Mouse (Mus musculus): ENCODE data around the gene Gns. TPM values are rescaled to one million over a fixed set of nuclear protein-coding genes. Genes with fewer than 3 reads are reported as not detected.

Gene Gns
- polyA plus RNA-seq, 1 experiment from 2014 or later = 35.6 TPM

DNA sequence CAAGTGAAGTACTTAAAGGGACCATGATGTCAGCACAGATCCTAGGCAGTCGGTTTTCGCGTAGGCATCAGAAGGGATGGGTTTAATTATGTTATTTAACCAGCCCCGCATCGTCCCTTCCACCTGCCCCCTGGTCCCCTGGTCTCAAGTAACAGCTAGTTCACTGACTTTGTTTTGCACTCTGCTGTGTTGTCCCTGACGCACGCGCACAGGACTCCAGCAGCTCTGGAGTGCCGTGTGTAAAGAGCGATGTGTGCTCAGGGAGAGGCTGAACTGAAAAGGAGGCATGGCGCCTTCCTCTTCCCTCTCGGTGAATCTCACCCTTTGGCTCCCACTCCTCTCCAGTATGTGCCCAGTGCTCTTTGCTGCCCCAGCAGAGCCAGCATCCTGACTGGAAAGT, 9.1 kb downstream of the Gns start:
- Histone ChIP-seq H3K27ac (no peak overlapping the region), H3K9me3 (replicated peaks) (no peaks in the 10 kb centered on the region), H3K4me1 (peaks cover 8% of the 10 kb centered on the region), H3K27me3 (ENCODE audit: low read depth, poor library complexity, severe bottlenecking) (no peaks in the 10 kb centered on the region), H3K4me3 (no peak overlapping the region), H3K36me3 (peaks cover 91% of the 10 kb centered on the region)
- no peak for DNase-seq (ENCODE audit: low spot score)
- 68% methylated on average over 12 of the region's 12 CpGs for WGBS

- no peaks in the 10 kb centered on the region for H3K9me3 ChIP-seq (replicated peaks)
- H3K27ac ChIP-seq = no peak overlapping the region
- H3K27me3 ChIP-seq (ENCODE audit: low read depth, poor library complexity, severe bottlenecking) = no peaks in the 10 kb centered on the region
- H3K4me3 ChIP-seq = no peak overlapping the region
- H3K4me1 ChIP-seq = peaks cover 8% of the 10 kb centered on the region
- no peak for DNase-seq (ENCODE audit: low spot score)
- WGBS = 89% methylated on average over 17 of the region's 17 CpGs
- H3K36me3 ChIP-seq = peaks cover 91% of the 10 kb centered on the region
These were observed 10.1 kb downstream of the Gns start for GRCm38 (mm10) chr10:121374693-121375620.

DNA sequence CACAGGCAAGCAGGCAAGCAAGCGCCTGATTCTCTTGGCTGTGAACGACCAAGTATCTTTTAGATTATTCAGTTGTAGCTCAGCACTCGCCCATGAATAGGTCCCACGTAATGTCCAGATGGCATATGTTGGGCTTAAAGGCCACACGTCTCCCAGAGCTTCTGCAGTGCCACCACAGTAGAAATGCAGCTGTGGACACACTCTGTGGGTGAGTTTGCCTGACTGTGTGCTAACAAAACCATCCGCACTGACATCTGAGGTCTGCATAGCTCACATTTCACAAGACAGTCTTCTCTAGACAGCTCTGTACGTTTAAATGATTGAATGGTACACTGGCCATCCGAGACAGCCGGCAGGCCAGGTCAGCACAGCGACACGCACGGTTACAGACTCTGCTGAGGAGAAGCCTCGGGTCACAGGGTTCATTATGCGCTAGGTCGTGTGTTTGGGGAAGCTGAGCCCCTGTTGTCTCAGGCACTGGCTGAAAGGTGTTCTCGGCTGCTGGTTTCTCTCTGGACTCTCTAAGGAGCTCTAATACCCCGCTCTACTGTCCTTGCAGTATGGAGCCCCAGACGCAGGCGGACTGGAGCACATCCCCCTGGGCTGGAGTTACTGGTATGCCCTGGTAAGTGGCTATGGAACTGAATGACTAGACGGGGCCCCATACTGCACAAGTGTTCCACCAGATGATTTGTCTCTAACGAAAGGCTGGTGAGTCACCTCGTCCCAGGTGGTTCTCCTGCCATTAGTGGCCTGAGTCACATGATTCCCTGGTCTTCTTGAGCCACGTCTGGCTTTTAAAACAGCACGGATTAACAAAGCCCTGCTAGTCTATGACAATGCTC, 11.0 kb downstream of the Gns start:
- no peaks in the 10 kb centered on the region for H3K9me3 ChIP-seq (replicated peaks)
- DNase-seq (ENCODE audit: low spot score) = no peak
- 81% methylated on average over 24 of the region's 24 CpGs for WGBS
- H3K27ac ChIP-seq = no peak overlapping the region
- no peak overlapping the region for H3K4me3 ChIP-seq
- no peaks in the 10 kb centered on the region for H3K27me3 ChIP-seq (ENCODE audit: low read depth, poor library complexity, severe bottlenecking)
- peaks cover 91% of the 10 kb centered on the region for H3K36me3 ChIP-seq
- peaks cover 8% of the 10 kb centered on the region for H3K4me1 ChIP-seq

DNA sequence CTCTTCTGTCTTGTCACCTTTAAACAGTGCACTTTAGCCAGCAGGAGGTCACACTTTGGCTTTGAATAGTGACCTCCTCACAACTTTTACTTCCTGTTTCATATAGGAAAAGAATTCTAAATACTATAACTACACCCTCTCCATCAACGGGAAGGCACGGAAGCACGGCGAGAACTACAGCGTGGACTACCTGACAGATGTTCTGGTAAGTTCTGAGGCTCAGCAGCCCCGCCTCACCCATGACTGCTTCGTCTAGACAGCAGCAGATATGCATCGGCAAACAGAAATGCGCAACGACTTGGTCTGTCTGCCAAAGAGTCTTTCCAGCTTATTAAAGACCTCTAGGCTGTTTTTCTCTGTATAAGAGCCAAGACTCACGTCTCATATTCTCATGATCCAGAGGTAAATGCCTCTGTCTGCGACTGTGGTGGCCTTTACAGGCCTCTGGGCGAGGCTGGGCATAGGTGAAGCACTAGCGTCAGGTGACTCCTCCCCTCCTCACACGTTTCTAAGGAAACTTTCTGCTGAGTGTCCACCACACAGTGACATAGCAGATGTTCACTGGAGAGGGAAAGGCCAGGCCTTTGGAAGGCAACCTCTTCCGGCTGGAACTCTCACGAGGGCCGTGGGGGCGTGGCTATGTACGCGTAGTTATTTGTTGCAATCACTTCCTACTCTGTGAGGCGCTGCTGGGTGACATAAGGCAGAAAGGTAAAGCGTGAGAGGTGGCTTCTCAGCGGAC, 11.8 kb downstream of the Gns start:
- Histone ChIP-seq H3K4me3 (no peak overlapping the region), H3K27ac (no peak overlapping the region), H3K9me3 (replicated peaks) (no peaks in the 10 kb centered on the region), H3K4me1 (peaks cover 8% of the 10 kb centered on the region), H3K36me3 (peaks cover 92% of the 10 kb centered on the region), H3K27me3 (ENCODE audit: low read depth, poor library complexity, severe bottlenecking) (no peaks in the 10 kb centered on the region)
- no peak for DNase-seq (ENCODE audit: low spot score)
- 94% methylated on average over 24 of the region's 24 CpGs for WGBS

DNA sequence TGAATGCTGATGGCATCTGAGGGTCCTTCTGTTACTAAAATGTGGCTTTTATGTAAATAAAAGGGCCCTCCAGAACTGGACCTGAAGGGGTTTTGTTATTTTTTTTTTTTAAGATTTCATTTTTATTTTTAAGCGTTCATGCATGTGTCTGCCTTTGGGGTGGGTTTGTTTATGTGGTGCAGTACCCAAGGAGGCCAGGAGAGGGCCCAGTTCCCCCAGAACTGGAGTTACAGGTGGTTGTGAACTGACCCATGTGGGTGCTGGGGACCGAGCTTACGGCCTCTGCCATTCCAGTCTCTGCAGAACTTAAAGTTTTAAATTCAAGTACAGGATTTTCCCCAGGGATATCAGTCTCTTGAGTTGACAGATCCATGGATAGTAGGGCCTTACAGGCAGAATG, 14.5 kb downstream of the Gns start:
- 96% methylated on average over 3 of the region's 3 CpGs for WGBS
- no peak for DNase-seq (ENCODE audit: low spot score)
- Histone ChIP-seq H3K4me1 (0 out of 2 replicates have a peak, but pooled peaks cover under 1% of the 10 kb centered on the region), H3K27ac (no peak overlapping the region), H3K9me3 (replicated peaks) (no peaks in the 10 kb centered on the region), H3K4me3 (no peak overlapping the region), H3K36me3 (peaks cover 98% of the 10 kb centered on the region), H3K27me3 (ENCODE audit: low read depth, poor library complexity, severe bottlenecking) (no peaks in the 10 kb centered on the region)

DNA sequence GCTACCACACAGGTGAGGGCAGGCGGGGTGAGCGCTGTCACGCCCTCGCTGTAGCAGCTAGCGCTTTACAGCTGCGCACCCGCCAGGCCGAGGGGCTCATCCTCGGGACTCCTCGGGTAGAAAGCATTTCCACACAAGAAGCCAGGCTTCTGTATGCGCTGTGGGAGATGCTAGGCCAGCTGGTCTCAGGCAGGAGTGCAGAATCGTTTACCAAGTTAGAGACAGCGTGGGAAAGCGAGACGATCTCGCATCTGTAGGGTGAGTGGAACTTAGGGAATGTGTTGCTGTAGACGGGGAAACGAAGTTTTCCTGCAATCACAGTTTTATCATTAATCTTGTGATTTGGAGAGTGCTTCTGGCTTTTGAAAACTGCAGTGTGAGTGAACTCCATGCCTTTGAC, 16.4 kb downstream of the Gns start:
- Histone ChIP-seq H3K27me3 (ENCODE audit: low read depth, poor library complexity, severe bottlenecking) (no peaks in the 10 kb centered on the region), H3K27ac (no peak overlapping the region), H3K4me3 (no peak overlapping the region), H3K4me1 (peaks cover 1% of the 10 kb centered on the region), H3K36me3 (peaks cover 99% of the 10 kb centered on the region), H3K9me3 (replicated peaks) (no peaks in the 10 kb centered on the region)
- DNase-seq (ENCODE audit: low spot score) = no peak
- whole genome bisulfite sequencing = 93% methylated on average over 18 of the region's 18 CpGs

- peaks cover 97% of the 10 kb centered on the region for H3K36me3 ChIP-seq
- H3K27ac ChIP-seq = no peak overlapping the region
- peaks cover 7% of the 10 kb centered on the region for H3K4me1 ChIP-seq
- DNase-seq (ENCODE audit: low spot score) = no peak
- no peaks in the 10 kb centered on the region for H3K27me3 ChIP-seq (ENCODE audit: low read depth, poor library complexity, severe bottlenecking)
- WGBS = 89% methylated on average over 13 of the region's 13 CpGs
- no peaks in the 10 kb centered on the region for H3K9me3 ChIP-seq (replicated peaks)
- H3K4me3 ChIP-seq = no peak overlapping the region
These were observed 19.8 kb downstream of the Gns start for GRCm38 (mm10) chr10:121384710-121385109.

GRCm38 (mm10) chr10:121385695-121386094, 20.8 kb downstream of the Gns start:
- H3K4me3 ChIP-seq = no peak overlapping the region
- no peak for DNase-seq (ENCODE audit: low spot score)
- peaks cover 7% of the 10 kb centered on the region for H3K4me1 ChIP-seq
- H3K9me3 ChIP-seq (replicated peaks) = no peaks in the 10 kb centered on the region
- no peak overlapping the region for H3K27ac ChIP-seq
- H3K27me3 ChIP-seq (ENCODE audit: low read depth, poor library complexity, severe bottlenecking) = no peaks in the 10 kb centered on the region
- WGBS = 97% methylated on average over 6 of the region's 6 CpGs
- H3K36me3 ChIP-seq = peaks cover 97% of the 10 kb centered on the region

DNA sequence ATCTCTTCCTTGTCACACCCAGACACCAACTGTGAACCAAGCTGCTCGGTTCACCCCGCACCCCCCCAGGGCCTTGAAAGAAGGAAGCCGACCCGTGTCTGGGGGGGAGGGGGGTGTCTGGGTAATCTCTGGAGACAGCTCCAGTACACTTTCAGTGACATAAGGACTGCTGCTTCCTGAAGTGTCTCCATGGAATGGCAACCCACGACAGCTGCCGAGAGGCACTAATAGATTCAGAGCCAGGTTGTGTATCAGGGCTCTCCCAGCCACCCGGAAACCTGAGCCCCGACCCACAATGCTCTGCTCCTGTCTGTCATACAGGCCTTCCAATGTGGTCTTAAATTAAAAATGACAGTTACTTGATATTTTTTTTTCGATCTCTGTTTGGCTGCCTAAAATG, 21.5 kb downstream of the Gns start:
- no peaks in the 10 kb centered on the region for H3K27me3 ChIP-seq (ENCODE audit: low read depth, poor library complexity, severe bottlenecking)
- H3K4me1 ChIP-seq = peaks cover 7% of the 10 kb centered on the region
- peaks cover 97% of the 10 kb centered on the region for H3K36me3 ChIP-seq
- no peak overlapping the region for H3K4me3 ChIP-seq
- WGBS = 60% methylated on average over 9 of the region's 9 CpGs
- no peak for DNase-seq (ENCODE audit: low spot score)
- H3K9me3 ChIP-seq (replicated peaks) = no peaks in the 10 kb centered on the region
- H3K27ac ChIP-seq = no peak overlapping the region

GRCm38 (mm10) chr10:121390602-121391001, 25.7 kb downstream of the Gns start:
- no peak overlapping the region for H3K4me3 ChIP-seq
- H3K27ac ChIP-seq = no peak overlapping the region
- H3K36me3 ChIP-seq = peaks cover 97% of the 10 kb centered on the region
- DNase-seq (ENCODE audit: low spot score) = no peak
- 79% methylated on average over 10 of the region's 10 CpGs for WGBS
- no peaks in the 10 kb centered on the region for H3K9me3 ChIP-seq (replicated peaks)
- no peaks in the 10 kb centered on the region for H3K27me3 ChIP-seq (ENCODE audit: low read depth, poor library complexity, severe bottlenecking)
- peaks cover 9% of the 10 kb centered on the region for H3K4me1 ChIP-seq

- Histone ChIP-seq H3K36me3 (peaks cover 99% of the 10 kb centered on the region), H3K4me3 (no peak overlapping the region), H3K27me3 (ENCODE audit: low read depth, poor library complexity, severe bottlenecking) (no peaks in the 10 kb centered on the region), H3K9me3 (replicated peaks) (no peaks in the 10 kb centered on the region), H3K27ac (no peak overlapping the region), H3K4me1 (peaks cover 4% of the 10 kb centered on the region; the same call in 1 of the 2 replicates)
- no peak for DNase-seq (ENCODE audit: low spot score)
- WGBS = 94% methylated on average over 8 of the region's 8 CpGs
These were observed 27.0 kb downstream of the Gns start for GRCm38 (mm10) chr10:121391901-121392300.

DNA sequence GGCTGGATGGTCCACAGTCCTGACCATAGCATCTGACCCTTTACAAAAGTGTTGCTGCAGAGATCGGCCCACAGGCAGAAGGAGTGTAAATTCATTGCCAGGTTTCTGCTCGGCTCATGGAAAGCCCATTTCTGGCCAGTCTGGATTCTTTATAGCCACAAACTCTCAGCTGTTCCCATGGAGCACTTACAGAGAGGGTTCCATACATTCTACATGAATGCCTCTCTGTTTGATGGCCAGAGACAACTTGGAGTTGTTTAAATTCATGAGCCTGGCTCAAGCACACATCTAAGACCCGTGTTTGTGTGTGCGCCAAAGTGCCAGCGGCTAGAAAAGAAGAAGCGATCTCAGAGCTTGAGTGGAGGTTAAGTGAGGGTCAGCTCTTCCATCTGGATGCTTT, 29.4 kb downstream of the Gns start:
- no peak overlapping the region for H3K4me3 ChIP-seq
- H3K9me3 ChIP-seq (replicated peaks) = no peaks in the 10 kb centered on the region
- no peak overlapping the region for H3K27ac ChIP-seq
- DNase-seq (ENCODE audit: low spot score) = no peak
- H3K36me3 ChIP-seq = peaks cover 82% of the 10 kb centered on the region
- no peaks in the 10 kb centered on the region for H3K27me3 ChIP-seq (ENCODE audit: low read depth, poor library complexity, severe bottlenecking)
- WGBS = 91% methylated on average over 6 of the region's 6 CpGs
- peaks cover 3% of the 10 kb centered on the region; the same call in 1 of the 2 replicates for H3K4me1 ChIP-seq

All from limb, embryonic 10.5 days (tissue).